Mouse (Mus musculus): ENCODE results near the gene Hist1h1a.

DNA sequence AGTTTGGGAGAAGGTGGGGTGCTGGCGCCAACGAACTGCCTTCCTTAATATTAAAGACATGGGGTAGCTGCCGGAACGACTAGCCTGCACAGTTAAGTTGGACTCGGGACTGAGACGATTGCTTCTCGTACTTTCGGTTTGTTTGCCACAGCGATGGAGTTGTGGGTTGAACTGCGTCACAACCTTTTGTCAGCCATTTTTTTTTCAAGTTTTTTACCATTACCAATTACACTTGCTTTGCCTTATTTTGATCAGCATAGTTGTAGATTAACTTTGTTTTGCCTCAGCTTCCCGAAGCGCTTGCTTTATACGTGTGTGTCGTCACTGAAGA lies 23.6 kb upstream of the Hist1h1a start:
- TF ChIP-seq POLR2A (IDR thresholded peaks at IDR 0.05; ENCODE audit: borderline replicate concordance, low read depth, low read length) (no peak), CTCF (IDR thresholded peaks at IDR 0.05; ENCODE audit: low read depth, low read length) (no peak)

Measured in bone marrow macrophage, adult 2 months (primary cell).